Mouse (Mus musculus) stomach, postnatal 0 days (tissue): ENCODE data around the gene Rasa2.

Source experiments
- CTCF ChIP-seq: IDR thresholded peaks from 2 replicates; pipeline ENCODE4 v1.5.1; 2016; ENCODE audit warnings: antibody characterized with exemption, low read depth, mild to moderate bottlenecking, moderate library complexity
- EP300 ChIP-seq: optimal IDR thresholded peaks from 2 replicates; pipeline ENCODE3; 2016; ENCODE audit warnings: antibody characterized with exemption

- TF ChIP-seq EP300 (no peak), CTCF (no peak)
These were observed 2.3 kb downstream of the Rasa2 start for GRCm38 (mm10) chr9:96629151-96629550.
